Mouse (Mus musculus) cerebellum, adult 2 months (tissue): ENCODE measurements around the gene H2-Eb1. TPM values are rescaled to one million over a fixed set of nuclear protein-coding genes. Genes with fewer than 3 reads are reported as not detected.
"Not testable (repeated sequence)": the region's sequence is repeated elsewhere in the genome, so short reads cannot be mapped to it uniquely, and the experiment has no call there.

Experiments
- DNase-seq, 2 experiments: peaks; one replicate each; pipeline ENCODE4 v3.0.0; 2021
- H3K27ac ChIP-seq: fragments of 200-500 bp; 2 replicates; pipeline ENCODE4 v1.5.1; 2012; ENCODE audit warnings: low read length, control low read depth, inconsistent platforms; ENCODE audit not compliant: insufficient read depth
- H3K27me3 ChIP-seq: fragments of 200-500 bp; 2 replicates; pipeline ENCODE4 v1.6.1; 2012; ENCODE audit warnings: inconsistent platforms, mild to moderate bottlenecking, low read length, moderate library complexity; ENCODE audit not compliant: control insufficient read depth, insufficient read depth
- H3K4me1 ChIP-seq: fragments of 200-500 bp; 2 replicates; pipeline ENCODE4 v1.6.1; 2011; ENCODE audit warnings: low read length; ENCODE audit not compliant: control insufficient read depth, insufficient read depth
- H3K4me3 ChIP-seq: fragments of 200-500 bp; replicated peaks from 2 replicates; pipeline ENCODE3; 2011; ENCODE audit warnings: mild to moderate bottlenecking, low read depth, low read length, control low read depth; ENCODE audit not compliant: insufficient read depth
- CTCF ChIP-seq: fragments of 200-500 bp; IDR thresholded peaks from 2 replicates; pipeline ENCODE4 v1.5.1; 2011; ENCODE audit warnings: low read depth, mild to moderate bottlenecking, control low read depth, low read length, moderate library complexity, borderline replicate concordance; ENCODE audit not compliant: insufficient read depth
- POLR2A ChIP-seq: fragments of 200-500 bp; IDR thresholded peaks from 2 replicates; pipeline ENCODE4 v1.6.1; 2011; ENCODE audit warnings: low read length, control low read depth, borderline replicate concordance; ENCODE audit not compliant: insufficient read depth
- WGBS: fragments of 180-500 bp; shearing (Covaris S2); methylation state at CpG from one replicate; pipeline ENCODE4 v1.1.7; 2018; 5-methylcytosine and 5-hydroxymethylcytosine counted together
- polyA plus RNA-seq: library from polyadenylated mRNA; depleted of rRNA; stranded (reverse); fragments of >200 nt; gene quantifications from 2 replicates; pipeline ENCODE4 v1.2.3, GENCODE M21; 2012

H2-Eb1 gene
- polyA plus RNA-seq, 1 experiment, result 3.8 TPM

- H3K27me3 ChIP-seq, result no peaks in the 10 kb centered on the region
- no peak for TF ChIP-seq CTCF
- TF ChIP-seq POLR2A, result no peak
- H3K4me1 ChIP-seq, result no peaks in the 10 kb centered on the region
- H3K27ac ChIP-seq, result no peak overlapping the region
- H3K4me3 ChIP-seq, result no peak overlapping the region
- no peak for DNase-seq
- 85% methylated on average over 4 of the region's 4 CpGs for WGBS
These were observed 3.9 kb upstream of the H2-Eb1 start for GRCm38 (mm10) chr17:34301670-34302190.

DNA sequence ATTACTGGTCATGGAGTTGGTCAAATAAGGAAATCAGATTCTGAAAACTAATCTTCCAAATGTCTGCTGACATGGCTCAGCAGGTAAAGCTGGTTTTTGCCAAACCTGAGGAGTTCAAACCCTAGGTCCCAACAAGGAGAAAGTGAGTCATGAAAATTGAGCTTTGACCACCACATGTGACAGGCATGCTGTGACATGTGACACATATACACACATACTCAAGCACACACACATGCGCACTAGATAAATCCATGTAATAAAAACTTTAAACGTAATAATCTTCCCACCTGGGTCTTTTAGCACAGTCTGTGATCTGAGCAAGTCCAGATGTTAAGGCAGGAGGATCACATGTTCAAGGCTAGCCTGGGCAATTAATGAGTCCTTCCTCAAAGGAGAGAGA, 1.9 kb upstream of the H2-Eb1 start:
- DNase-seq, result no peak
- 93% methylated on average over 2 of the region's 2 CpGs for WGBS
- Histone ChIP-seq H3K27me3 (no peaks in the 10 kb centered on the region), H3K4me3 (no peak overlapping the region), H3K4me1 (no peaks in the 10 kb centered on the region), H3K27ac (no peak overlapping the region)
- TF ChIP-seq CTCF (no peak), POLR2A (no peak)

DNA sequence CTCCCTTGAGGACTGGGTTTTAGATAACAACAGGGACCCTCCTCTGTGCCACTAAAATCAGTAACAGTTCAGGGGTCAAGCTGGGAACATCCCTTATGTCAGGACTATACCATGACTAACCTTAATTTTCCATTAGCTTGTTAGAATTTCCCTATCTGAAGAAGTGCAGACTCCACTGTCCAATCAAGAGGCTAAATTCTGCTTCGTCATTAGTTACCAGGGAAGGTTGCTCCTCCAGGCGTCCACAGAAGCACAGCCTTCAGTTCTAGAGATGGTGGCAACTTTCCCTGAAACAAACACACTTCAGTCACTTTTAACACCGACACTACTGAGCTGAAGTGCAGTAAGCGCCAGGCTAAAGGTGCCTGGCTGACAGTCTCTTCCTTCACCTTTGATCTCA, 916 bp upstream of the H2-Eb1 start:
- TF ChIP-seq POLR2A, result no peak
- no peak for TF ChIP-seq CTCF
- Histone ChIP-seq H3K4me3 (no peak overlapping the region), H3K27me3 (no peaks in the 10 kb centered on the region), H3K27ac (no peak overlapping the region), H3K4me1 (no peaks in the 10 kb centered on the region)
- WGBS, result 21% methylated on average over 4 of the region's 4 CpGs
- peak in 1 of 2 experiments; percentile 36 for DNase-seq

DNA sequence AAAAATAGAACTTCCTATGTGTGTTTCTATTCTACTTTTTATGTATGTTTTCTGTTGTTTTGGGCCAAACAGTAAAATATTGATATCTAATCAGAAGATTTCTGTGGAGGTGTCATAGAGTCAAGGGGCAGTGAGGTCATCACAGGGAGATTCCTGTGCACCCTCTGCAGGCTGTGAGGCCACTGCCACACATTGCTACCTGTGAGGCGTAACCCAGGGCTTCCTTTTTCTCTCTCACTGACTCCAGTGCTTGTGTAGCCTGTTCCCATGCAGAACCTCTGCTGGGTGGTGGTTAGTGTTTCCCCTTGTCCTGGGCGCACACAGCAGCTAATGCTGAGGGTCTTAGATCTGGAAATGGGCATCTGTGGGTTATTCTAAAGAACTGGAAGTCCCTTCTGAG, 740 bp downstream of the H2-Eb1 start:
- H3K27me3 ChIP-seq, result no peaks in the 10 kb centered on the region
- H3K4me1 ChIP-seq, result no peaks in the 10 kb centered on the region
- TF ChIP-seq POLR2A, result no peak
- TF ChIP-seq CTCF, result no peak
- DNase-seq, result no peak
- H3K27ac ChIP-seq, result no peak overlapping the region
- H3K4me3 ChIP-seq, result no peak overlapping the region
- WGBS, result 96% methylated on average over 2 of the region's 2 CpGs

DNA sequence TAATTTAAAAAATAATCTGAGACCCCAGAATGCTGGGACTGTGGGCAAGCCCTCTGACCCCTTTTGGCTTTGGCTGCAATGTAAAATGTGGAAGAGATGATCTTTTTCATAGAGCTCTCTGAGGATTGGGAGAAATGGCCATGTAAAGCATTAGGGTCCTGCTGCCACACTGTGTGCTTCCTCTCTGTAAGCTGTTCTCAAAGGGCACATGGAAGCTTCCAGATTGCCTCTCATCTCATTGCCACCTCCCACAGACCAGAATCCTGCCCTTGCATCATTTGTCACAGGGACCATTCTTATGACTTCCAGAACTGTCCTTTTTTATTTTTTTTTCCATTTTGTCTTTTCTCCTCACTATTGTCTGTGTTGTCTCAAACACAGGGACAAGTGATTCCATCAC, 1.5 kb downstream of the H2-Eb1 start:
- no peak for DNase-seq
- TF ChIP-seq POLR2A, result no peak
- TF ChIP-seq CTCF, result no peak

DNA sequence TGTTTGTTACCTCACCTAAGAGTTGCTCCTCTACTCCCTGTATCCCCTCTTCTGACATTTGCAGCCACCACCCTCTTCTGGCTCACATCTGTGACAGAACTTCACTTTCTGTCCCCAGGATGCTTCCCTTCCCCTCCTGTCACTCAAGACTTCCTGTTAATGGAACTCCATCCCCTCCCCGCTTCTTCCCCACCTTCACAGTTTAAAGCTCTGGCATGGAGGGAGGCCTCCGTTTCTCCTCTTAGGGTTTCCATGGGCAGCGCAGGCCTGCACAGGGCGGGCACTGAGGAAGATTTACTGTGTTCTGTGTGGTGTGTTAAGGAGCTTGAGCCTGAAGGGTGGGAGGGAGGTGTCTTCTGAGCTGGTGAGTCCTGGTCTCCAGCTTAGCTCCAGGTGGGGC, 2.5 kb downstream of the H2-Eb1 start:
- Histone ChIP-seq H3K27ac (no peak overlapping the region), H3K27me3 (no peaks in the 10 kb centered on the region), H3K4me3 (no peak overlapping the region), H3K4me1 (no peaks in the 10 kb centered on the region)
- no peak for DNase-seq
- 81% methylated on average over 4 of the region's 4 CpGs for WGBS
- TF ChIP-seq POLR2A (no peak), CTCF (no peak)

More for the DNA sequence above, 1.5 kb downstream of the H2-Eb1 start:
- H3K27me3 ChIP-seq, result no peaks in the 10 kb centered on the region
- H3K4me1 ChIP-seq, result no peaks in the 10 kb centered on the region
- H3K4me3 ChIP-seq, result no peak overlapping the region
- H3K27ac ChIP-seq, result no peak overlapping the region

DNA sequence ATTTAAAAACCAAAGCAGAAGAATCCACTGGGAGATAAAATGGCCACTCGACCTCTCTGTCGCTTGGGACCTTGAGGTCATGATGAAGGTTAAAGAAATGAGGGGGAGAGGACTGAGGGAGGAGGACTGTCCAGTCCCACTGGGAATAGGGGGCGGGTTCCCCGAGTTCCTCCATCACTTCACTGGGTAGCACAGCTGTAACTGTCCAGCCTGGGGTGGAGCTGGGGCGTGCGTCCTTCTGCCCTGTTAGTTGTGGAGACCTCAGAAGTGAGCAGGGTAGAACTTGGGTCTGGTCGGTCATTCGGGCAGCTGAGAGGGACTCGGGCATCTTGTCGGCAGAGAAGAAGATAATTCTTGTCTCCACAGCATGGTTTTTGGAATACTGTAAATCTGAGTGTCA, 3.6 kb downstream of the H2-Eb1 start:
- H3K27ac ChIP-seq, result no peak overlapping the region
- H3K4me3 ChIP-seq, result peak overlapping the region; percentile 80
- TF ChIP-seq POLR2A (no peak), CTCF (no peak)
- 23% methylated on average over 10 of the region's 10 CpGs for WGBS
- DNase-seq, result no peak
- H3K27me3 ChIP-seq, result no peaks in the 10 kb centered on the region
- no peaks in the 10 kb centered on the region for H3K4me1 ChIP-seq

DNA sequence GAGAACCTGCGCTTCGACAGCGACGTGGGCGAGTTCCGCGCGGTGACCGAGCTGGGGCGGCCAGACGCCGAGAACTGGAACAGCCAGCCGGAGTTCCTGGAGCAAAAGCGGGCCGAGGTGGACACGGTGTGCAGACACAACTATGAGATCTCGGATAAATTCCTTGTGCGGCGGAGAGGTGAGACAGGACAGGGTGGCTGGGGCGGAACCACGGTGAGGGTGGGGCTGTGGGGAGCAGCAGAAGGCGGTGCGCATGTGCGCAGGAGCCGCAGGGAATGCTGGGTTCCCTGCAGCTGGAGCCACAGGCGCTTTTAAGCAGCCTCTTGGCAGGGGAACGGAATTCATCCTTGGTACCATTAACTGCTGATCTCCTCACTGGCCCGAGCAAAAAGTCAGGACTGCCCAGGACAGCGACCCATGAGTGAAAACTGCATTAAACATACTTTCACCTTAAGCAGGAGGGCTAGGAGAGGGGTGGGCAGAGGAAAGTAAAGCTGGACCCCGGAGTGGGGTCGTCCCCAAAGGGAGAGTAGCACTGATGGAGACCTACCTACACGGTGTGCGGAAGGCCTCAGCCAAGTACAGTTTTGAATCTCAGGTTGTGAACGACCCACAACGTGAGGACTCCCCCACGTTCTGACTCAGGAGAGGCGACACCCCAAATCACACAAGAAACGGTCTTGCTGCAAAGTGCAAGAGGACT, 4.2 kb downstream of the H2-Eb1 start:
- DNase-seq, result peak; percentile 63 to 67
- Histone ChIP-seq H3K27ac (no peak overlapping the region), H3K27me3 (no peaks in the 10 kb centered on the region), H3K4me3 (peak overlapping the region; percentile 80), H3K4me1 (no peaks in the 10 kb centered on the region)
- TF ChIP-seq CTCF, result no peak
- peak; percentile 79; the same call in 1 of the 2 replicates for TF ChIP-seq POLR2A
- WGBS, result 24% methylated on average over 38 of the region's 38 CpGs

GRCm38 (mm10) chr17:34310526-34310925, 4.9 kb downstream of the H2-Eb1 start:
- not testable (repeated sequence) for H3K4me3 ChIP-seq, H3K27ac ChIP-seq, H3K4me1 ChIP-seq, H3K27me3 ChIP-seq, DNase-seq
- WGBS, result 92% methylated on average over 3 of the region's 3 CpGs
